Mouse (Mus musculus) embryonic facial prominence, embryonic 13.5 days (tissue): ENCODE data around the gene Thsd1. TPM values are rescaled to one million over a fixed set of nuclear protein-coding genes. Genes with fewer than 3 reads are reported as not detected.
"Not testable (repeated sequence)": the region's sequence is repeated elsewhere in the genome, so short reads cannot be mapped to it uniquely, and the experiment has no call there.

Experiments used
- ATAC-seq: fragments of 200-750 bp; cut with Nextera tagmentation; 2 replicates; pipeline ENCODE4 v1.8.0; 2017; ENCODE audit warnings: low read depth; ENCODE audit not compliant: insufficient number of reproducible peaks, insufficient read depth, low FRiP score, low TSS enrichment
- H3K27ac ChIP-seq: fragments of 300-500 bp; sonication (generic); 2 replicates; pipeline ENCODE4 v1.5.1; 2015; ENCODE audit warnings: moderate library complexity, mild to moderate bottlenecking, inconsistent platforms
- H3K27me3 ChIP-seq: fragments of 300-500 bp; sonication (generic); 2 replicates; pipeline ENCODE4 v1.6.1; 2015; ENCODE audit warnings: mild to moderate bottlenecking, inconsistent platforms
- H3K36me3 ChIP-seq: fragments of 300-500 bp; sonication (generic); 2 replicates; pipeline ENCODE4 v1.6.1; 2015; ENCODE audit warnings: mild to moderate bottlenecking, inconsistent platforms
- H3K4me1 ChIP-seq: fragments of 300-500 bp; sonication (generic); 2 replicates; pipeline ENCODE4 v1.6.1; 2015; ENCODE audit warnings: inconsistent platforms
- H3K4me2 ChIP-seq: fragments of 300-500 bp; sonication (generic); 2 replicates; pipeline ENCODE4 v1.6.1; 2015; ENCODE audit warnings: moderate library complexity, mild to moderate bottlenecking, inconsistent platforms
- H3K4me3 ChIP-seq: fragments of 300-500 bp; sonication (generic); 2 replicates; pipeline ENCODE4 v1.5.1; 2015; ENCODE audit warnings: mild to moderate bottlenecking, inconsistent platforms
- H3K9ac ChIP-seq: fragments of 300-500 bp; sonication (generic); 2 replicates; pipeline ENCODE4 v1.6.1; 2015; ENCODE audit warnings: mild to moderate bottlenecking, inconsistent platforms
- H3K9me3 ChIP-seq: fragments of 300-500 bp; sonication (generic); 2 replicates; pipeline ENCODE4 v1.6.1; 2016; ENCODE audit warnings: inconsistent platforms
- WGBS: fragments of 180-500 bp; shearing (Covaris S2); methylation state at CpG from one replicate; pipeline ENCODE4 v1.1.7; 2015; ENCODE audit warnings: mixed read lengths; 5-methylcytosine and 5-hydroxymethylcytosine counted together
- polyA plus RNA-seq: library from polyadenylated mRNA; unstranded; fragments of >200 nt; fragmentation: Nextera tagmentation; extraction: Ambion mirVana; gene quantifications from 2 replicates; pipeline ENCODE4 v1.2.1, GENCODE M21; 2015

The Thsd1 gene
- polyA plus RNA-seq, 1 experiment from 2014 or later = 10.2 TPM

DNA sequence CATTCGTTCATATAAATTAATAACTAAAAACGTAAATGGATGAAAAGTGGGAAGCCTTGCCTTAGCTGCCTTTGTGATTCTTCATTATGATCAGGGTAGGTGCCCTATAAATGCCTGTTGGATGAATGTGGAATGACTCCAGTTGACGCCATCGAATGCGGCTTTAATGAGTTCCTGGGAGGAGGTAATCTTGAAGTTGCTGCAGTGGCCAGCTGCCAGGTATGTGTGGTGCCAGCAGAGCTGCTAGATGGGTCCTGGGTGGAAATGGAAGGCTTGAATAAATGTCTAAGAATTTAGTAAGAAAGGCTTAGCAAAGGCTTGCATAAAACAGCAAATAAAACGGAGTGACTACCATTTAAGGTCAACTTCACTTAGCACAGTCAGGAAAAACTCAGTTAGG lies 37.7 kb downstream of the Thsd1 start:
- no peak overlapping the region for H3K9ac ChIP-seq
- 85% methylated on average over 6 of the region's 6 CpGs for WGBS

DNA sequence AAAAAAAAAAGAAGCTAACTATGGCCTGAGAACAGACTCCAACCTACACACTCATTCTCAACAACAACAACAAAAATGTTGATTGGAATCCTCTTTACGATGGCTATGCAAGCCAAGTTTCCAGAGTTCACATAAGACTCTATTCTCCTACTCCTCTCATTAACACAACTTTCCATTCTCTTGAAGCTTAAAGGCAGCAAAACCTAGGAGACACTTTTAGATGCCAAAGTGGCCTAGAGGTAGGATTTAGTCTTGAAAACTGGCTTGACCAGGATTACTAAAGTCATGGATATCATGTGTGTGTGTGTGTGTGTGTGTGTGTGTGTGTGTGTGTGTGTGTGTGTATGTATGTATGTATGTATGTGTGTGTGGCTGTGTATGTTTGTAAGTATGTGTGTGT lies 38.1 kb downstream of the Thsd1 start:
- Histone ChIP-seq H3K27ac (no peak overlapping the region), H3K27me3 (no peaks in the 10 kb centered on the region), H3K4me1 (peaks cover 5% of the 10 kb centered on the region; the same call in 1 of the 2 replicates), H3K4me2 (no peak overlapping the region), H3K36me3 (no peaks in the 10 kb centered on the region), H3K9ac (no peak overlapping the region), H3K9me3 (no peaks in the 10 kb centered on the region), H3K4me3 (no peak overlapping the region)
- WGBS = 88% methylated on average over 1 of the region's 1 CpGs
- ATAC-seq = no peak

More for the DNA sequence above, 37.7 kb downstream of the Thsd1 start:
- Histone ChIP-seq H3K9me3 (no peaks in the 10 kb centered on the region), H3K4me3 (no peak overlapping the region), H3K27me3 (no peaks in the 10 kb centered on the region), H3K4me2 (no peak overlapping the region), H3K27ac (no peak overlapping the region), H3K36me3 (no peaks in the 10 kb centered on the region), H3K4me1 (peaks cover 9% of the 10 kb centered on the region; the same call in 1 of the 2 replicates)
- ATAC-seq = no peak

DNA sequence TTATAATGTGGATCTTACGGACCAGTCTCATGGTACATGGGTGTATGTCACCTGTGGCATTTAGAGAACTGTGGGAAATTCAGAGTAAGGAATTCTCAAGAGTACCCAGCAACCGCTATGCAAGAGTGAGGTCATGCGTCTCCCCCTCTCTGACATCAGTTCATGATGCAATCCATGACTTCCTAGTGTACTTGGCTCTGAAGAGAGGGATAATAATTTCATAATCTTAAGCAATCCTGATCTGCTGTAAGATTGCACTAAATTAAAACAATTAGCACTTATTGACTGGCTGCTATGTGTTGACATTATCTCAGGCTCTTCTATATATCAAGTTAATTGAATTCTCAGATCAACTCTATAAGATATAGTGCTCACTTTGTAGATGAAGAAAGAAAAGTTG lies 39.7 kb downstream of the Thsd1 start:
- no peak overlapping the region for H3K4me2 ChIP-seq
- no peaks in the 10 kb centered on the region for H3K27me3 ChIP-seq
- 86% methylated on average over 3 of the region's 3 CpGs for WGBS
- no peak for ATAC-seq
- no peaks in the 10 kb centered on the region for H3K36me3 ChIP-seq
- H3K9me3 ChIP-seq = no peaks in the 10 kb centered on the region
- no peak overlapping the region for H3K27ac ChIP-seq
- no peak overlapping the region for H3K4me3 ChIP-seq
- no peaks in the 10 kb centered on the region for H3K4me1 ChIP-seq
- no peak overlapping the region for H3K9ac ChIP-seq

DNA sequence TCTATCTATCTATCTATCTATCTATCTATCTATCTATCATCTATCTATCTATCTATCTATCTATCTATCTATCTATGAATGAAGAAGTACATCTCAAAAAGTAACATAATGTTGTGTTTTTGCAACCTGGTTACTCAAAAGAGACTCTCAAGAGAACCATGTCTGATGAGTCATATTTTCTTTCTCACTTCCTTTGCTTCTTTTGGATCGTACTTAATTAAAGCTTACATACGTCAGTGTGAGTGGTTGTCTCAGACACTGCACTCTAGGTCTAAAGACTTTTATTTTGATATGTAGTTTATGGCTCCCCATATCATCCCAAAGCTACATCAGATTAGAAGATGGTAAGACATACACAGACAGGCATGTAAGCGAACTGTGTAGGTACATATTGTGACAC lies 46.0 kb downstream of the Thsd1 start:
- Histone ChIP-seq H3K9ac (no peak overlapping the region), H3K36me3 (no peaks in the 10 kb centered on the region), H3K4me1 (no peaks in the 10 kb centered on the region), H3K27ac (no peak overlapping the region), H3K4me2 (no peak overlapping the region), H3K27me3 (no peaks in the 10 kb centered on the region), H3K4me3 (no peak overlapping the region), H3K9me3 (no peaks in the 10 kb centered on the region)
- no peak for ATAC-seq
- WGBS = 81% methylated on average over 3 of the region's 3 CpGs

DNA sequence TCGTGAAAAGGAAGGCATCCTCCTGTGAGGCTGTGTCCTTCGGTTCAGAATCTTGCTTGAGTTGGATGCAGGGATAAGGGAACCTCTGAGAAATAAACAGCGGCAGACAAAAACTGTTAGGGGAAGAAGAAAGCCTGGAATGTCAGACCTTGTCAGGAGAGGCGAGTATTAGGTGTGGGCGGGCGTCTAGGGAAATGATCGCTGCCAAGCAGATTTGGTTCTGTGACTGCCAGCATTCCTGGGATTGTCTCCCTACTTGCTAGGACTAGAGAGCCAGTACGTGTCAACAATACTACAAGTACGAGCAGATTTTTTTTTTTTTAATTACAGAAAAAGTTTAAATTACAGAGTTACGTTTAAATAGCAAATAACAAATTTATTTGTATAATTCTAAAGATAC lies 47.5 kb downstream of the Thsd1 start:
- H3K27ac ChIP-seq = no peak overlapping the region
- H3K9ac ChIP-seq = no peak overlapping the region
- H3K9me3 ChIP-seq = no peaks in the 10 kb centered on the region
- H3K27me3 ChIP-seq = no peaks in the 10 kb centered on the region
- no peak overlapping the region for H3K4me2 ChIP-seq
- WGBS = 70% methylated on average over 10 of the region's 10 CpGs
- H3K4me3 ChIP-seq = no peak overlapping the region
- no peak for ATAC-seq
- H3K4me1 ChIP-seq = no peaks in the 10 kb centered on the region
- no peaks in the 10 kb centered on the region for H3K36me3 ChIP-seq

DNA sequence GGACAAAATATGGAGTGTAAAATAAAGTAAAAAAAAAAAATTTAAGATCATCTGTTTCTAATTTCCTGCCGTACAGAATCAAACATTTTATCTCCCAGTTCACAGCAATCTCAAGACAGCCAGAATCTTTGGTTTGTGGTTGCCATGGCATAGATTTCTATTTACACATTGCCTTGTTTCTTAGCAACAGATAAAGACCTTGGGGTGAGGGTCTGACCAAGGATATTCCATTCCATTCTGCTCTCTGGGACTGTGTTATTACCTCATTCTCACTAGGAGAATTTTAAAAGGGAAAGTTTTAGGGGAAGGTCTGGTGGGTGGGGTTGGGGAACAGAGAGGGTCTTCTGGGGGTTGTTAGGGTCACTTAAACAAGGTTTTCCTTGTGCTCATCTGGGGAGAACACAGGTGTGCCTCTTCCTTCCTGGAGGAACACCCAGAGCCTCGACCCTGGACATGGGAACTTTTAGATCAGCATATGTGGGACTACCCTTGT lies 55.9 kb downstream of the Thsd1 start, which contains the start of gene Tpte:
Tpte (plus strand) TSS at position 443 of the 493 bp plus-strand sequence.
- no peak for ATAC-seq
- Histone ChIP-seq H3K4me1 (peaks cover 5% of the 10 kb centered on the region; the same call in 1 of the 2 replicates), H3K9ac (no peak within 1 kb of the TSS), H3K36me3 (no peaks in the 10 kb centered on the region), H3K27ac (no peak within 1 kb of the TSS), H3K9me3 (peaks cover 4% of the 10 kb centered on the region; the same call in 1 of the 2 replicates), H3K4me2 (no peak within 1 kb of the TSS), H3K27me3 (no peaks in the 10 kb centered on the region), H3K4me3 (no peak within 1 kb of the TSS)
- WGBS = 38% methylated on average over 2 of the region's 2 CpGs

DNA sequence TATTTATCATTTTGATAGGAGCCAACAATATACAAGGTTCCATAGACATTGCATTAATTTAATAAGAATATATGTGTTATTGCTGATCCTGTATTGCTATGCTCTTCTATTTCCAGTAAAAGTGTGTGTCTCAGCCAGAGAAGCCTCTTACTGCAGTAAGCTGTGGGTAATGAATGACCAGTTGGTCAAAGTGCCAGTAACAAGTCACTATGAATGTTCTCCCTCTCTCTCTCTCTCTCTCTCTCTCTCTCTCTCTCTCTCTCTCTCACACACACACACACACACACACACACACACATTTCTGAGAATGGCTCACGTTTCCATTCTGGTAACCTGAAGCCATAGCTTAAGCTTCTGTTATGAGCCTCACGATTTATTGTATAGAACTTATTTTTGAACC lies 75.2 kb downstream of the Thsd1 start:
- WGBS = 39% methylated on average over 2 of the region's 2 CpGs

DNA sequence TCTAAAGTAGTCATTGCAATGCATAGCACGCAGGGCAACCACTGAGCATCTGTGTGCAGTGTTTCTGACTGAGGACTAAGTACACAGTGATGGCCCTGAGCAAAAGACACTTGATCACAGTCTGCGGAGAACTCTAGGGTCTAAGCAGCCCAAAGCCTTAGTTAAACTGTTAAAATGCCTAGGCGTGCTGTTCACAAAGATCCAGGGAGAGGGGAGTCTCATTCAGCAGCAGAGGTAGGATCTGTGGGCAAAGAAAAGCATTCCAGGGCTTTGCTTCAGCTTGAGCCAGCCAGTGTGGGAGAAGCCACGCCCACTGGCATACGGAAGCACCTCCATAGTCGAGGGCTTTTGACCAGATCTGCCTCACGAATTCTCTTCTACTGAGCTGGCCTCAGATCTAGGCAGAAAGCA lies 75.8 kb downstream of the Thsd1 start:
- H3K9ac ChIP-seq = 0 out of 2 replicates have a peak overlapping the region, but pooled peaks have one; percentile 1
- WGBS = 15% methylated on average over 7 of the region's 7 CpGs
- no peaks in the 10 kb centered on the region for H3K9me3 ChIP-seq
- no peaks in the 10 kb centered on the region for H3K36me3 ChIP-seq
- ATAC-seq = peak; percentile 59; the same call in 1 of the 2 replicates
- H3K4me3 ChIP-seq = peak overlapping the region; percentile 5; the same call in 1 of the 2 replicates
- no peaks in the 10 kb centered on the region for H3K27me3 ChIP-seq
- peaks cover 8% of the 10 kb centered on the region; the same call in 1 of the 2 replicates for H3K4me1 ChIP-seq
- H3K4me2 ChIP-seq = peak overlapping the region; percentile 49
- no peak overlapping the region for H3K27ac ChIP-seq

More for the DNA sequence above, 75.2 kb downstream of the Thsd1 start:
- ATAC-seq = no peak
- Histone ChIP-seq H3K4me2 (no peak overlapping the region), H3K4me3 (no peak overlapping the region), H3K27ac (no peak overlapping the region), H3K36me3 (no peaks in the 10 kb centered on the region), H3K4me1 (peaks cover 8% of the 10 kb centered on the region; the same call in 1 of the 2 replicates), H3K27me3 (no peaks in the 10 kb centered on the region), H3K9me3 (no peaks in the 10 kb centered on the region), H3K9ac (no peak overlapping the region)

DNA sequence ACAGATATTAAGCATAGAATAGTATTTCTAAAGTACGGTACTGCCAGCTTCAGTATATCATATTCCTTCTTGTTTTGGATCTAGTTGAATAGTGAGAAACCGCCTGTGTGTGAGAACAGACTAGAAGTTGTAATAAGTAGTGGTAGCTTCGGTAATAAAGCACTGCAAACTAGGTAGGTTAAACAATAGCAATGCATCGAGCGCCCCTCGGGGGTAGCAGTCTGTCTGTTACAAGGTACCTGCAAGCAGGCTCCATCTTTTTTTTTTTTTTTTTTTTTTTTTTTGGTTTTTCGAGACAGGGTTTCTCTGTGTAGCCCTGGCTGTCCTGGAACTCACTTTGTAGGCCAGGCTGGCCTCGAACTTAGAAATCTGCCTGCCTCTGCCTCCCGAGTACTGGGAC lies 76.9 kb downstream of the Thsd1 start:
- ATAC-seq = not testable (repeated sequence)

DNA sequence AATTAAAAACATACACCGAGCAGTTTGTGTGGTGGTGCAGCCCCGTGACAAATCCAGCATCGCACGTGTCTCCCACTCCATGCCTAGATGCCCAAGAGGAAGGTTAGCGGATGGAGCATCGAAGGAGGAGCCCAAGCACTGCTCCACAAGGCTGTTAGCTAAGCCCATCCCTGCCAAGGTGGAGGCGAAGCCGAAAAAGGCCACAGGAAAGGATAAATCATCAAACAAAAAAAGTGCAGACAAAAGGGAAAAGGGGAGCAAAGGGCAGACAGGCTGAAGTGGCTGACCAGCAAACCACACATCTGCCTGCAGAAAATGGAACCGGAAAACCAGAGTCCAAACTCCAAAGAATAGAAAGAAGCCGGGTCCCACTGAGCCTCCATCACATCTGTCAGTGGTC lies 79.9 kb downstream of the Thsd1 start:
- Histone ChIP-seq H3K9ac (no peak overlapping the region), H3K9me3 (no peaks in the 10 kb centered on the region), H3K4me2 (no peak overlapping the region), H3K27ac (no peak overlapping the region), H3K4me3 (no peak overlapping the region), H3K27me3 (0 out of 2 replicates have a peak, but pooled peaks cover 4% of the 10 kb centered on the region), H3K4me1 (peaks cover 8% of the 10 kb centered on the region; the same call in 1 of the 2 replicates), H3K36me3 (no peaks in the 10 kb centered on the region)
- no peak for ATAC-seq
- 77% methylated on average over 10 of the region's 10 CpGs for WGBS

More for the DNA sequence above, 76.9 kb downstream of the Thsd1 start:
- not testable (repeated sequence) for H3K4me2 ChIP-seq, H3K9ac ChIP-seq, H3K27ac ChIP-seq, H3K27me3 ChIP-seq, H3K36me3 ChIP-seq, H3K9me3 ChIP-seq, H3K4me3 ChIP-seq, H3K4me1 ChIP-seq
- WGBS = 84% methylated on average over 9 of the region's 9 CpGs
